In the genomic region with DNA sequence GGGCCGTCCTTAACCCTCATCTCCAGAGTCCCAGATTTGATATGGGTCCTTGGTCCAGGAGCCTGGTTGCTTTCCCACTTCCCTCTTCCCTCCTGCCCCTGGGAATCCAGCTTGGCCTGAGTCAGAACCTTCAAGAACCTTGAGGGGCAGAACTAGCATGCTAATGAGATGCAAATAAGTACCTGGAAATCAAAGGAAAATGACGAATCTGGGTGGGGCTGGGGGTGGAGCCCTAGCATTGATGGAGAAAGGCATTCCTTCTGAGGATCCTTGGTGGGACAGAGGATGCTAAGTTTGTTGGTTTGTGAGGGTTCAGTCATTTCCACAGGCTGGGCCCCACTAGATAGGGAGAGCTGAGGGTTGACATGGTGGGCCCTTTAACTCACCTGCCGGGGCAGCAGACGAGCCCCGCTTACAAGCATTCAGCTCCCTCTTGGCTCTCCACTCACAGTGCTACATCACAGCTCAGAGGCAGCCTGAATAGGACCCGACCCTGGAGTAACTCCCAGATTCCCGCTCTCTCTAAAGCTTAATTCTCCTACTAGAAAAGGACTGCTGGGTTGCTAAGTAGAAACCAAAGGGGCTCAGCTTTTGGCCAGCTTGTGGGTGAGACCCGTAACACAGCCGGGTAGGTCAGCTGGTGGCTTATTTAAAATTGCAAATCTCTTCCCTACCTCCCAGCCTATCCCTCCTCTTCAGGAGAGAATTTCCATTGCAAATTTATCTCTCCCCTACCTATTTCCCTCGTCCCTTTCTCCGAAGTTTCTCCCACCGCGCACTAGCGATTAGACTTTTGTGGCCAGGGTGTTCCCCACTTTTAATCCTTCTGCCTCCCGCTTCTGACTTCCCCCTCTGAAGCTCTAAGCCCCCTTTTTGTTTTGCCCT, we compare ENCODE assay signal across 11 mouse cellular contexts. TPM values are rescaled to one million over a fixed set of nuclear protein-coding genes. Genes with fewer than 3 reads are reported as not detected.
DNase-seq lines count a peak whose midpoint lies in the region; ATAC-seq lines count a peak whose summit lies in the region.
"Had no signal": no experiment of that assay in that cellular context is flagged by ENCODE, and none has a peak within 500 bp of the region (broad histone marks: within the 10 kb centered on the region; RNA-seq: fewer than 3 reads in every experiment).

No protein-coding gene starts in this region.

- peak; percentile 67 for DNase-seq in layer of hippocampus, adult 9-11 months
- no peak for DNase-seq in layer of hippocampus, adult 11-12 months (ENCODE audit: low spot score)
- peak; percentile 52 for DNase-seq in hindbrain, embryonic 14.5 days (ENCODE audit: low spot score)
- DNase-seq in B cell, adult 2 months, result no peak
- DNase-seq: cerebellum, adult 9-10 months; kidney, postnatal 25 days had no signal

- H3K27ac ChIP-seq in embryonic facial prominence, embryonic 13.5 days, result no peak overlapping the region
- H3K27ac ChIP-seq in hindbrain, embryonic 14.5 days, result peak overlapping the region; percentile 84
- peak overlapping the region; percentile 71 for H3K27ac ChIP-seq in neural tube, embryonic 12.5 days
- H3K27ac ChIP-seq: lung, embryonic 15.5 days; stomach, postnatal 0 days had no signal

- peaks cover 16% of the 10 kb centered on the region for H3K36me3 ChIP-seq in embryonic facial prominence, embryonic 13.5 days
- peaks cover 41% of the 10 kb centered on the region for H3K36me3 ChIP-seq in hindbrain, embryonic 14.5 days (replicated peaks; ENCODE audit: control insufficient read depth, insufficient read depth)
- H3K36me3 ChIP-seq in neural tube, embryonic 12.5 days, result peaks cover 22% of the 10 kb centered on the region
- H3K36me3 ChIP-seq: lung, embryonic 15.5 days had no signal

- H3K4me3 ChIP-seq in embryonic facial prominence, embryonic 13.5 days, result peak overlapping the region; percentile 9
- no peak overlapping the region for H3K4me3 ChIP-seq in hindbrain, embryonic 14.5 days (replicated peaks; ENCODE audit: low read length)
- H3K4me3 ChIP-seq in neural tube, embryonic 12.5 days, result 0 out of 2 replicates have a peak overlapping the region, but pooled peaks have one; percentile 10

- WGBS in embryonic facial prominence, embryonic 13.5 days, result 23% methylated on average over 15 of the region's 15 CpGs
- 10% methylated on average over 15 of the region's 15 CpGs for WGBS in hindbrain, embryonic 14.5 days
- 8% methylated on average over 15 of the region's 15 CpGs for WGBS in neural tube, embryonic 12.5 days

- ATAC-seq in embryonic facial prominence, embryonic 13.5 days (ENCODE audit: insufficient number of reproducible peaks, insufficient read depth, low FRiP score, low TSS enrichment, low read depth), result no peak
- peak; percentile 29 for ATAC-seq in hindbrain, embryonic 14.5 days (ENCODE audit: low FRiP score)
- ATAC-seq in neural tube, embryonic 12.5 days (ENCODE audit: low FRiP score, low read depth), result 0 out of 2 replicates have a peak, but pooled peaks have one; percentile 14
- no peak for ATAC-seq in erythroblast, adult 5-6 weeks (replicated peaks; ENCODE audit: low FRiP score, poor library complexity, severe bottlenecking)

- H3K4me2 ChIP-seq in embryonic facial prominence, embryonic 13.5 days, result peak overlapping the region; percentile 56
- peak overlapping the region; percentile 34 for H3K4me2 ChIP-seq in hindbrain, embryonic 14.5 days (replicated peaks)
- peak overlapping the region; percentile 50 for H3K4me2 ChIP-seq in neural tube, embryonic 12.5 days (replicated peaks)

- peaks cover 25% of the 10 kb centered on the region for H3K4me1 ChIP-seq in embryonic facial prominence, embryonic 13.5 days
- peaks cover 37% of the 10 kb centered on the region for H3K4me1 ChIP-seq in hindbrain, embryonic 14.5 days (replicated peaks; ENCODE audit: control insufficient read depth, insufficient read depth, low read length)
- peaks cover 42% of the 10 kb centered on the region for H3K4me1 ChIP-seq in neural tube, embryonic 12.5 days

- no peaks in the 10 kb centered on the region for H3K9me3 ChIP-seq in embryonic facial prominence, embryonic 13.5 days
- H3K9me3 ChIP-seq in hindbrain, embryonic 14.5 days (ENCODE audit: control insufficient read depth, low read length), result no peaks in the 10 kb centered on the region
- no peaks in the 10 kb centered on the region for H3K9me3 ChIP-seq in neural tube, embryonic 12.5 days
- H3K9me3 ChIP-seq: lung, embryonic 15.5 days had no signal

- H3K27me3 ChIP-seq in embryonic facial prominence, embryonic 13.5 days, result peaks cover 9% of the 10 kb centered on the region
- H3K27me3 ChIP-seq in hindbrain, embryonic 14.5 days (ENCODE audit: control insufficient read depth, insufficient read depth, low read length), result no peaks in the 10 kb centered on the region
- H3K27me3 ChIP-seq in neural tube, embryonic 12.5 days (replicated peaks), result peaks cover 6% of the 10 kb centered on the region; the same call in 1 of the 2 replicates

- peak overlapping the region; percentile 61 for H3K9ac ChIP-seq in embryonic facial prominence, embryonic 13.5 days
- H3K9ac ChIP-seq in hindbrain, embryonic 14.5 days, result peak overlapping the region; percentile 47
- peak overlapping the region; percentile 40 for H3K9ac ChIP-seq in neural tube, embryonic 12.5 days
- H3K9ac ChIP-seq: lung, embryonic 15.5 days had no signal

RNA-seq across cellular contexts. Expression of a gene that starts 14.4 kb away (rescaled TPM):
- polyA plus RNA-seq in embryonic facial prominence, embryonic 13.5 days (2015; fragmentation: Nextera tagmentation; extraction: Ambion mirVana), result 5.5 and 5.8 TPM in 2 replicates
- 17.8 and 21.5 TPM in 2 replicates for polyA plus RNA-seq in hindbrain, embryonic 14.5 days (2014; fragmentation: Nextera tagmentation; extraction: Ambion mirVana)
- 29.4 and 34.4 TPM in 2 replicates for polyA plus RNA-seq in neural tube, embryonic 12.5 days (2016; fragmentation: Nextera tagmentation; extraction: Ambion mirVana)
- total RNA-seq in erythroblast, adult 5-6 weeks (2015; ENCODE audit: low replicate concordance), result 1.3 and 1.7 TPM in 2 replicates
- 0.34 and 0.42 TPM in 2 replicates for total RNA-seq in erythroblast, adult 5-6 weeks (2017; ENCODE audit: low replicate concordance)

RNA-seq across cellular contexts. Expression of a gene that starts 16.9 kb away (rescaled TPM):
- polyA plus RNA-seq in embryonic facial prominence, embryonic 13.5 days (2015; fragmentation: Nextera tagmentation; extraction: Ambion mirVana), result 21.9 and 23.9 TPM in 2 replicates
- 30.4 and 30.7 TPM in 2 replicates for polyA plus RNA-seq in hindbrain, embryonic 14.5 days (2014; fragmentation: Nextera tagmentation; extraction: Ambion mirVana)
- 25.7 and 26.5 TPM in 2 replicates for polyA plus RNA-seq in neural tube, embryonic 12.5 days (2016; fragmentation: Nextera tagmentation; extraction: Ambion mirVana)
- 0.19 and 1.7 TPM in 2 replicates for total RNA-seq in erythroblast, adult 5-6 weeks (2015; ENCODE audit: low replicate concordance)
- 1.4 and 1.6 TPM in 2 replicates for total RNA-seq in erythroblast, adult 5-6 weeks (2017; ENCODE audit: low replicate concordance)

RNA-seq across cellular contexts. Expression of a gene that starts 28.7 kb away (rescaled TPM):
- 21.0 and 23.4 TPM in 2 replicates for polyA plus RNA-seq in embryonic facial prominence, embryonic 13.5 days (2015; fragmentation: Nextera tagmentation; extraction: Ambion mirVana)
- 6.3 and 8.6 TPM in 2 replicates for polyA plus RNA-seq in hindbrain, embryonic 14.5 days (2014; fragmentation: Nextera tagmentation; extraction: Ambion mirVana)
- polyA plus RNA-seq in neural tube, embryonic 12.5 days (2016; fragmentation: Nextera tagmentation; extraction: Ambion mirVana), result 7.6 and 12.0 TPM in 2 replicates
- total RNA-seq in erythroblast, adult 5-6 weeks (2015; ENCODE audit: low replicate concordance), result 1.7 and 5.9 TPM in 2 replicates
- total RNA-seq in erythroblast, adult 5-6 weeks (2017; ENCODE audit: low replicate concordance), result 2.5 and 3.7 TPM in 2 replicates

RNA-seq across cellular contexts. Expression of a gene that starts 39.0 kb away (rescaled TPM):
- polyA plus RNA-seq in embryonic facial prominence, embryonic 13.5 days (2015; fragmentation: Nextera tagmentation; extraction: Ambion mirVana), result 2.7 and 2.9 TPM in 2 replicates
- polyA plus RNA-seq in hindbrain, embryonic 14.5 days (2014; fragmentation: Nextera tagmentation; extraction: Ambion mirVana), result 35.4 and 42.7 TPM in 2 replicates
- 12.3 and 13.8 TPM in 2 replicates for polyA plus RNA-seq in neural tube, embryonic 12.5 days (2016; fragmentation: Nextera tagmentation; extraction: Ambion mirVana)
- total RNA-seq in erythroblast, adult 5-6 weeks (2015; ENCODE audit: low replicate concordance), result not detected in 2 replicates
- total RNA-seq in erythroblast, adult 5-6 weeks (2017; ENCODE audit: low replicate concordance), result not detected in 2 replicates

Comparison
In these comparisons a context has a peak if more than half of its experiments do, and no peak if none do; other contexts are left out.
1. DNase-seq: peak in layer of hippocampus, adult 9-11 months (single experiment) and hindbrain, embryonic 14.5 days (single experiment); none in layer of hippocampus, adult 11-12 months (single experiment) and B cell, adult 2 months (0 of 2).
2. ATAC-seq: peak in hindbrain, embryonic 14.5 days (single experiment) and neural tube, embryonic 12.5 days (single experiment); none in embryonic facial prominence, embryonic 13.5 days (single experiment) and erythroblast, adult 5-6 weeks (single experiment).
3. Peak in every context shown above with its lines, with median percentiles within 50 percentile points of each other: H3K4me2 ChIP-seq and H3K9ac ChIP-seq.